Mouse (Mus musculus) ES-E14 (cell line): ENCODE measurements around the gene Gm5105. TPM values are rescaled to one million over a fixed set of nuclear protein-coding genes. Genes with fewer than 3 reads are reported as not detected.
A peak's percentile ranks its signal among the peaks of the same experiment; 100 is the strongest.

Experiments
- DNase-seq: peaks from one replicate; pipeline ENCODE4 v3.0.0-alpha.2; 2013; ENCODE audit warnings: low read depth, low spot score
- H3K27ac ChIP-seq: 2 replicates; pipeline ENCODE4 v1.5.1; 2012; ENCODE audit warnings: low read depth, mild to moderate bottlenecking, low read length, moderate library complexity, mixed read lengths; ENCODE audit not compliant: poor library complexity, insufficient read depth, severe bottlenecking
- H3K36me3 ChIP-seq: 2 replicates; pipeline ENCODE4 v1.6.1; 2012; ENCODE audit warnings: mild to moderate bottlenecking, low read length, moderate library complexity, mixed read lengths; ENCODE audit not compliant: control insufficient read depth, poor library complexity, insufficient read depth, severe bottlenecking
- H3K4me1 ChIP-seq, 2 experiments: fragments of 150-350 bp in 1 of 2; sonication (generic) in 1 of 2; 2 replicates each; pipeline ENCODE4 v1.6.1; 2012; ENCODE audit warnings: low read length in 2 of 2, mild to moderate bottlenecking in 1 of 2, mixed read lengths in 1 of 2; ENCODE audit not compliant: control insufficient read depth in 2 of 2, insufficient read depth in 2 of 2, poor library complexity in 1 of 2
- H3K4me3 ChIP-seq, 2 experiments: fragments of 150-350 bp in 1 of 2; sonication (generic) in 1 of 2; 2 replicates each; pipeline ENCODE4 v1.5.1; 2012; ENCODE audit warnings: low read length in 2 of 2, low read depth in 1 of 2, mild to moderate bottlenecking in 1 of 2, mixed read lengths in 1 of 2; ENCODE audit not compliant: insufficient read depth in 1 of 2, poor library complexity in 1 of 2, severe bottlenecking in 1 of 2
- H3K9ac ChIP-seq: 2 replicates; pipeline ENCODE4 v1.6.1; 2012; ENCODE audit warnings: low read depth, mild to moderate bottlenecking, low read length, mixed read lengths; ENCODE audit not compliant: poor library complexity, insufficient read depth, severe bottlenecking
- H3K9me3 ChIP-seq: fragments of 150-350 bp; sonication (generic); 2 replicates; pipeline ENCODE4 v1.6.1; 2012; ENCODE audit warnings: low read depth, mild to moderate bottlenecking, low read length; ENCODE audit not compliant: control insufficient read depth, insufficient read depth
- CHD2 ChIP-seq: IDR thresholded peaks from 2 replicates; pipeline ENCODE4 v1.6.1; 2014; ENCODE audit warnings: mild to moderate bottlenecking, low read depth, low read length, inconsistent platforms
- HCFC1 ChIP-seq: IDR thresholded peaks from 2 replicates; pipeline ENCODE4 v1.6.1; 2012; ENCODE audit warnings: low read length, inconsistent platforms, borderline replicate concordance; ENCODE audit not compliant: insufficient read depth
- MAFK ChIP-seq: IDR thresholded peaks from 2 replicates; pipeline ENCODE4 v1.6.1; 2014; ENCODE audit warnings: mild to moderate bottlenecking, low read depth, low read length, inconsistent platforms; ENCODE audit not compliant: insufficient read depth
- ZC3H11A ChIP-seq: IDR thresholded peaks from 2 replicates; pipeline ENCODE4 v1.6.1; 2012; ENCODE audit warnings: low read depth, mild to moderate bottlenecking, inconsistent platforms, low read length, borderline replicate concordance
- ZNF384 ChIP-seq: IDR thresholded peaks from 2 replicates; pipeline ENCODE4 v1.6.1; 2012; ENCODE audit warnings: low read depth, low read length, inconsistent platforms
- in situ Hi-C, 2 experiments: fragments of 600-800 bp; cut with MboI; formaldehyde crosslinking; loops; one replicate each; pipeline ENCODE4 v1.15.1; 2025; ENCODE audit warnings: low sequenced_read_pairs in 2 of 2, inconsistent platforms in 1 of 2; ENCODE audit not compliant: unreplicated experiment in 2 of 2
- total RNA-seq: library from RNA; depleted of rRNA; stranded (reverse); fragments of 300-350 nt; gene quantifications from 2 replicates; pipeline ENCODE4 v1.2.3, GENCODE M21; 2012

Gm5105 gene
- total RNA-seq, 1 experiment, result not detected

DNA sequence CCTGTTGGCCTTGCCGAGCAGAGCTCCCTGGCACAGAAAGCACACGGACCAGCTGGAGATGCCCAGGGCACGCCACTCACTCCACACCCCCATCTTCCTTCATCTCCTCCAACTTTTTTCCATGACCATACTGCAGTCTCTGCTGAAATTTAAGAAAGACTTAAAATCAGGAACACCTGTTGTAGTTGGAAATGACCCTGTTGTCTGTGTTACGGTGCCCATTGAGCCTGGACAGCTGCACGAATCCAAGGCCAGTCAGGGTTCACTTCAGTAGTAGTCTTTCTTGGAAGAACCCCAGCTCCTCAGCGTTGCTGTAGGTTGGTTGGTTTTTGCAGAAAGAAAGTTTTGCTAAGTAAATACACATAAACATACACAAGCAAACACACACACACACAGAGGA lies 17.6 kb downstream of the Gm5105 start:
- DNase-seq, result no peak
- H3K9ac ChIP-seq, result no peak overlapping the region

DNA sequence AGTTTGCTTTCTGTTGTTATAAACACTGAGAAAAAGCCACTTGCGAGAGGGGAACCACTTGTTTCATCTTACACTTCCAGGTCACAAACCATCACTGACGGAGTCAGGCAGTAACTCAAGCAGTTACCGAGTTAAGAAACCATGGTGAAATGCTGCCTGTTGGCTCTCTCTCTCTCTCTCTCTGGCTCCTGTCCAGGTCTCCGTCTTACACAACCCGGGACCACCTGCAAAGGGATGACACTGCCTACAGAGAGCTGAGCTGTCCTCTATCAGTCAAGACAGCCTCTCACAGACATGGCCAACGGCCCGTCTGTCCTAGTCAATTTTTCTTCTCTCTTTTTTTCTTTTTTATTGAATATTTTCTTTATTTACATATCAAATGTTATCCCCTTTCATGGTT lies 23.9 kb downstream of the Gm5105 start:
- in situ Hi-C loops, result no loop called here
- Histone ChIP-seq H3K4me1 (peaks cover 0 to 8% of the 10 kb centered on the region in 2 experiments; a peak in 1 of 4 replicates), H3K9me3 (no peaks in the 10 kb centered on the region), H3K9ac (no peak overlapping the region), H3K27ac (no peak overlapping the region), H3K36me3 (no peaks in the 10 kb centered on the region), H3K4me3 (no peak overlapping the region)
- TF ChIP-seq HCFC1 (no peak), ZNF384 (no peak), MAFK (no peak), CHD2 (no peak), ZC3H11A (no peak)
- no peak for DNase-seq

More for the DNA sequence above, 17.6 kb downstream of the Gm5105 start:
- no peaks in the 10 kb centered on the region for H3K36me3 ChIP-seq
- no peak for TF ChIP-seq MAFK
- TF ChIP-seq ZC3H11A, result no peak
- TF ChIP-seq HCFC1, result no peak
- no peak for TF ChIP-seq ZNF384
- TF ChIP-seq CHD2, result no peak
- H3K27ac ChIP-seq, result no peak overlapping the region
- H3K4me3 ChIP-seq, result no peak overlapping the region
- no peaks in the 10 kb centered on the region for H3K4me1 ChIP-seq
- in situ Hi-C loops, result no loop called here
- no peaks in the 10 kb centered on the region for H3K9me3 ChIP-seq

DNA sequence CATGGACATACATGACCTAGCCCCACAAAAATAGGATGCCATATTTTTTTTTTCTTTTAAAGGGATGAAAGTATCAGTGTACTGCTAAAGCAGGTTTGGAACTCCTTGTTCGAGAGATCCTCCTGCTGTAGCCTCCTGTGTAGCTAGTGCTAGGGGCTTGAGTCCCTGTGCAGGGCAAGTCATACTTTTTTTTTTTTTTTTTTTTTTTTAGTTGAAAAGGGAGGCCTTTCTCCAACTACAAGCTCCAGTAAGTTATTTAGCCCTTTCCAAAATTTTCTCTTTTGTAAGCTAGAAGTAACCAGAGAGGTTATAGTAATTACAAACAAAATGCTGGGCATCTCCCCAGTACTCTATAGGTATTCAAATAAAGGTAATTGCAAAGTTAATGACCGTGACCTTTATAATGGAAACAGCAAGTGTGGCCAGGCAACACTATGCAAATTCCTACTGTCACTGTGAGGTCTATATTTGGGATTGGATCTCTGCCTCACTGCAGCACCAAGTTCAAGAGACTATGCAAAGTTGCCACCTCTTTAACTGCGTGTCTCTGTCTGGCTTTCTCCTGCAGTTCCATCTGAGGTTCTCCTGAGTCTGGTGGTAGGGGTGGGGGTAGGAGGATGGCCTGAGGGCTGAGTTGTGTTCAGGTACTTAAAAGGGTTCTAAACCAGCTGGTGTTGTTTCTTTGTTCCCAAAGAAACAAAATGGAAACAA lies 25.4 kb downstream of the Gm5105 start:
- no peak for TF ChIP-seq ZC3H11A
- no peak for TF ChIP-seq CHD2
- peak; percentile 91 for TF ChIP-seq ZNF384
- TF ChIP-seq MAFK, result no peak
- no peaks in the 10 kb centered on the region for H3K36me3 ChIP-seq
- H3K27ac ChIP-seq, result peak overlapping the region; percentile 23; the same call in 1 of the 2 replicates
- H3K9me3 ChIP-seq, result no peaks in the 10 kb centered on the region
- H3K4me1 ChIP-seq, result peaks cover 0 to 8% of the 10 kb centered on the region in 2 experiments; a peak in 1 of 4 replicates
- H3K9ac ChIP-seq, result no peak overlapping the region
- in situ Hi-C loops, result no loop called here
- peak; percentile 42 for DNase-seq
- H3K4me3 ChIP-seq, result no peak overlapping the region

DNA sequence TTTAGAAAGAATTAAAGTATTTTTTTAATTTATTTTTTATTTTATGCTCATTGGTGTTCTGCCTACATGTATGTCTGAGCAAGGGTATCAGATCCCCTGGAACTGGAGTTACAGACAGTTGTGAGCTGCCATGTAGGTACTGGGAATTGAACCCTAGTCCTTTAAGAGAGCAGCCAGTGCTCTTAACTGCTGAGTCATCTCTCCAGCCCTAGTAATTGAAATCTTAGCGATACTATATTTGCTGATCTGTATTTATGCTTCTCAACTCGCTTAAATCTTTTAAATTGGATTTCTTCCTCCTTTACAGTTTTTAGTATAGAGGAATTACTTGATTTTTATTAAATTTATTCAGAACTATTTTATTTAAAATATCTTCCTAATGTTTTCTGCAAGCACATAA lies 26.2 kb downstream of the Gm5105 start:
- no peaks in the 10 kb centered on the region for H3K9me3 ChIP-seq

DNA sequence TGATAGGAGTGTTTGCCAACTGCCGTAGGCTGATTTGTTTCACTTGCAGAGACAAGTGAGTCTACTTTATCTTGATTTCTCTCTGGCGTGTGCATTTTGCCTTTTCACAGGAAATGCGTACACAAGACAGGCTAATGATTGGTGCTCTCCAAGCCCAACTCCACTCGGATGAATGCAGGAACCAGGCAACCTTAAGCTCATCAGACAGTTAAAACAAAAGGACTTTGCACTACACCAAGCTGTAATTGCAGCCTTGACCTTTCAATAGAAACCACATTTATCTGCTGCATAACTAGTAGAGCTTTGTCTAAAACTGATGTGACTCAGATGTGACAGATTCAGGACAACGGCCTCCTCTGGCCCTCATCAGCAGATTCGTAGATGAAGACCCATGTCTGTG lies 33.2 kb downstream of the Gm5105 start:
- H3K36me3 ChIP-seq, result no peaks in the 10 kb centered on the region
- H3K4me1 ChIP-seq, result no peaks in the 10 kb centered on the region
- in situ Hi-C loops, result no loop called here
- DNase-seq, result no peak
- H3K27ac ChIP-seq, result no peak overlapping the region
- H3K9ac ChIP-seq, result no peak overlapping the region
- no peak overlapping the region for H3K4me3 ChIP-seq
- TF ChIP-seq ZC3H11A, result no peak
- no peak for TF ChIP-seq ZNF384
- no peak for TF ChIP-seq CHD2
- peaks cover 3% of the 10 kb centered on the region; the same call in 1 of the 2 replicates for H3K9me3 ChIP-seq

More for the DNA sequence above, 26.2 kb downstream of the Gm5105 start:
- no peaks in the 10 kb centered on the region for H3K36me3 ChIP-seq
- H3K4me1 ChIP-seq, result peaks cover 0 to 8% of the 10 kb centered on the region in 2 experiments; a peak in 1 of 4 replicates
- no peak overlapping the region for H3K4me3 ChIP-seq
- H3K9ac ChIP-seq, result no peak overlapping the region
- TF ChIP-seq CHD2, result no peak
- TF ChIP-seq MAFK, result peak; percentile 61; the same call in 1 of the 2 replicates
- no peak for TF ChIP-seq HCFC1
- TF ChIP-seq ZNF384, result no peak
- DNase-seq, result no peak
- H3K27ac ChIP-seq, result 0 out of 2 replicates have a peak overlapping the region, but pooled peaks have one; percentile 23
- in situ Hi-C loops, result no loop called here
